8 mouse cellular contexts compared by ENCODE assay signal in the genomic region with DNA sequence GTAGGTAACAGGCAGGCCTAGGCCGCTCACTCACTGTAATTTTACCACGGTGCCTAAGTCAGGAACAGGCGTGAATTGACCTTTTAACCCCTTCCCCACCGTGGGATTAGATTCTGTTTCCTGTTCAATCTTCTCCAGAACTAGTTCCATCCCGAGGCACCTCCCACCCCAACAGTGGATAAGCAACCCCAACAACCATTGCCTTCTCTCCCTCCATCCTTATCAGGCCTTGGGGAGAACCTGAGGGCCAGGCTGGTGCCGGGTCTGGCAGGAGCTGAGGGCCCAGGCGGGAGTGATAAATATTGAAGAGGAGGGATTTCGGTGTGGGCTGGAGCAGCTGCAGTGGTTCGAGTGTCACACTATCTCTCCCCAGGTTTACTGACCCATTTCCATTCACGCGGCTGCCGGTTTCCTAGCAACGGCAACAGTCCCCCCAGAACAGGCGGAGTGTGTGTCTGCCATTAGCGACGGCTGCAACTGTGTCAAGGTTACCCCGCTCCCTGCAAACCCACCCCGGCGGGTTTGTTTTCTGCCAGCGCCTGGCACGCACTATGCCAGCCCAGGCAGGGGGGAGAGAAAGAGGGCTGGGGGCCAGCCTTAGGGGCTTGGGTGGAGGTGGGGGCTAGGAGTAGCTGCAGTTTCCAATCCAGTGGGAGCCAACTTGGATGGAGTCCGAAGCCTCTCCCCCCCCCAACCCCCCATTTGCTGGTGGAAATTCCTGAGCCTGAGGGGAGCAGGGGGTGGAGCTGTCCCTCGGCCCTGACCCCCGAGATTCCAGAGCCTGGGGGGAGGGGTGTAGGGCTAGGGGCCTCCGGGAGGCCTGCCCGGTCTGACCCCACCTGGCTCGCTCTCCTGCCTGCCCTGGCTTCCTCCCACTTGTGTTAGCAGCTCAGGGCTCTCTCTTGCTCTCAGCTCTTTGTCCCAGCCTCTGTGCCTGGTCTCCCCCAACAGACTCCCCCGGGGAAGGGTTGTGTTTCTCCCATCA. TPM values are rescaled to one million over a fixed set of nuclear protein-coding genes. Genes with fewer than 3 reads are reported as not detected.
DNase-seq lines count a peak whose midpoint lies in the region; ATAC-seq and TF ChIP-seq lines count a peak whose summit lies in the region.

No protein-coding gene starts in this region.

- peak overlapping the region; percentile 42 for H3K4me3 ChIP-seq in hindbrain, embryonic 10.5 days
- peak overlapping the region; percentile 22 for H3K4me3 ChIP-seq in limb, embryonic 15.5 days
- peak overlapping the region; percentile 9 for H3K4me3 ChIP-seq in olfactory bulb, adult 2 months (ENCODE audit: insufficient read depth, low read depth, low read length)

- no peaks in the 10 kb centered on the region for H3K36me3 ChIP-seq in hindbrain, embryonic 10.5 days
- no peaks in the 10 kb centered on the region for H3K36me3 ChIP-seq in limb, embryonic 15.5 days

- 0 out of 2 replicates have a peak overlapping the region, but pooled peaks have one; percentile 26 for H3K9ac ChIP-seq in limb, embryonic 15.5 days

- H3K27ac ChIP-seq in hindbrain, embryonic 10.5 days: peak overlapping the region; percentile 91
- peak overlapping the region; percentile 82 for H3K27ac ChIP-seq in limb, embryonic 15.5 days
- peak overlapping the region; percentile 52 for H3K27ac ChIP-seq in olfactory bulb, adult 2 months (ENCODE audit: insufficient read depth, low read depth, low read length)

- peak; percentile 13; the same call in 1 of the 2 replicates for ATAC-seq in frontal cortex, adult (ENCODE audit: low TSS enrichment)
- peak; percentile 23; the same call in 1 of the 2 replicates for ATAC-seq in limb, embryonic 15.5 days (ENCODE audit: insufficient number of reproducible peaks, low FRiP score, low TSS enrichment, low read depth)

- DNase-seq in frontal cortex, postnatal 25 days (ENCODE audit: low spot score in 2 of 2): no peak
- peak; percentile 28 for DNase-seq in thymus, postnatal 14 days
- no peak for DNase-seq in thymus, postnatal 10 days (ENCODE audit: low spot score in 2 of 2)
- peak; percentile 82 for DNase-seq in hindbrain, embryonic 10.5 days (ENCODE audit: low spot score)
- no peak for DNase-seq in urinary bladder, postnatal 36 days (ENCODE audit: low spot score in 2 of 2)

- peaks cover 100% of the 10 kb centered on the region for H3K4me1 ChIP-seq in hindbrain, embryonic 10.5 days (replicated peaks)
- peaks cover 98% of the 10 kb centered on the region for H3K4me1 ChIP-seq in limb, embryonic 15.5 days
- peaks cover 84% of the 10 kb centered on the region for H3K4me1 ChIP-seq in olfactory bulb, adult 2 months (ENCODE audit: control insufficient read depth, insufficient read depth, low read length)

- H3K4me2 ChIP-seq in limb, embryonic 15.5 days: peak overlapping the region; percentile 42

- peaks cover 39% of the 10 kb centered on the region for H3K27me3 ChIP-seq in hindbrain, embryonic 10.5 days (ENCODE audit: insufficient read depth, poor library complexity, severe bottlenecking)
- H3K27me3 ChIP-seq in limb, embryonic 15.5 days: no peaks in the 10 kb centered on the region

- H3K9me3 ChIP-seq in hindbrain, embryonic 10.5 days: no peaks in the 10 kb centered on the region
- H3K9me3 ChIP-seq in limb, embryonic 15.5 days: no peaks in the 10 kb centered on the region

- 3% methylated on average over 28 of the region's 28 CpGs for WGBS in hindbrain, embryonic 10.5 days
- 8% methylated on average over 27 of the region's 28 CpGs for WGBS in limb, embryonic 15.5 days
- WGBS in olfactory bulb, adult 2 months: 9% methylated on average over 28 of the region's 28 CpGs

- TF ChIP-seq POLR2A in olfactory bulb, adult 2 months (IDR thresholded peaks at IDR 0.05; ENCODE audit: insufficient read depth, low read depth, low read length): no peak

- no peak for TF ChIP-seq CTCF in olfactory bulb, adult 2 months (IDR thresholded peaks at IDR 0.05; ENCODE audit: insufficient read depth, low read depth, low read length)

RNA-seq across cellular contexts. Expression of gene Ahdc1, which starts 31.9 kb away (rescaled TPM):
- polyA plus RNA-seq in hindbrain, embryonic 10.5 days (2016; fragmentation: Nextera tagmentation; extraction: Ambion mirVana): 9.0 and 9.7 TPM in 2 replicates
- 10.7 and 13.2 TPM in 2 replicates for polyA plus RNA-seq in limb, embryonic 15.5 days (2015; fragmentation: Nextera tagmentation; extraction: Ambion mirVana)
- polyA plus RNA-seq in olfactory bulb, adult 2 months (2012; ENCODE audit: insufficient read depth, insufficient read length, low replicate concordance, missing spikeins): not detected in 2 replicates

Comparison
In these comparisons a context has a peak if more than half of its experiments do, and no peak if none do; other contexts are left out.
1. DNase-seq: peak in thymus, postnatal 14 days (single experiment) and hindbrain, embryonic 10.5 days (single experiment); none in frontal cortex, postnatal 25 days (0 of 2), thymus, postnatal 10 days (0 of 2) and urinary bladder, postnatal 36 days (0 of 2).
2. Peak in every context shown above with its lines, with median percentiles within 50 percentile points of each other: H3K27ac ChIP-seq and H3K4me3 ChIP-seq.